Mouse (Mus musculus): ENCODE data around the gene Olfr610. TPM values are rescaled to one million over a fixed set of nuclear protein-coding genes. Genes with fewer than 3 reads are reported as not detected.
"Not testable (repeated sequence)": the region's sequence is repeated elsewhere in the genome, so short reads cannot be mapped to it uniquely, and the experiment has no call there.

Gene Olfr610
- not detected in 2 replicates for polyA plus RNA-seq (2012; ENCODE audit: insufficient read depth, insufficient read length, missing spikeins)

- Histone ChIP-seq H3K4me3 (ENCODE audit: insufficient read depth, low read depth, low read length) (no peak within 1 kb of the TSS), H3K27ac (replicated peaks; ENCODE audit: low read depth, low read length) (no peak within 1 kb of the TSS), H3K4me1 (ENCODE audit: control insufficient read depth, insufficient read depth, insufficient read length, low read length) (no peaks in the 10 kb centered on the region)
These were observed at the start of gene Olfr610 for GRCm38 (mm10) chr7:103512022-103512421. Gene Olfr610, minus strand, starts transcription at chr7:103512122.

GRCm38 (mm10) chr7:103555779-103556178 is 43.9 kb upstream of the Olfr610 start, which contains the start of gene Olfr615:
Gene Olfr615, plus strand, starts transcription at chr7:103556079.
- H3K4me3 ChIP-seq (ENCODE audit: insufficient read depth, low read depth, low read length): no peak within 1 kb of the TSS
- H3K27ac ChIP-seq (replicated peaks; ENCODE audit: low read depth, low read length): no peak within 1 kb of the TSS
- H3K4me1 ChIP-seq (ENCODE audit: control insufficient read depth, insufficient read depth, insufficient read length, low read length): no peaks in the 10 kb centered on the region

GRCm38 (mm10) chr7:103547774-103548173 is 35.9 kb upstream of the Olfr610 start, which contains the start of gene Olfr613:
Gene Olfr613, plus strand, starts transcription at chr7:103548074.
- Histone ChIP-seq H3K4me1 (ENCODE audit: control insufficient read depth, insufficient read depth, insufficient read length, low read length) (no peaks in the 10 kb centered on the region), H3K4me3 (ENCODE audit: insufficient read depth, low read depth, low read length) (no peak within 1 kb of the TSS), H3K27ac (replicated peaks; ENCODE audit: low read depth, low read length) (no peak within 1 kb of the TSS)

- not testable (repeated sequence) for H3K27ac ChIP-seq (replicated peaks; ENCODE audit: low read depth, low read length); H3K4me1 ChIP-seq (ENCODE audit: control insufficient read depth, insufficient read depth, insufficient read length, low read length); H3K4me3 ChIP-seq (ENCODE audit: insufficient read depth, low read depth, low read length)
These were observed 30.7 kb upstream of the Olfr610 start, which contains the start of gene Olfr612 for GRCm38 (mm10) chr7:103542617-103543016. Gene Olfr612, minus strand, starts transcription at chr7:103542717.

- not testable (repeated sequence) for H3K27ac ChIP-seq (replicated peaks; ENCODE audit: low read depth, low read length); H3K4me3 ChIP-seq (ENCODE audit: insufficient read depth, low read depth, low read length); H3K4me1 ChIP-seq (ENCODE audit: control insufficient read depth, insufficient read depth, insufficient read length, low read length)
These were observed 8.8 kb upstream of the Olfr610 start, which contains the start of gene Olfr611 for GRCm38 (mm10) chr7:103520746-103521145. Gene Olfr611, minus strand, starts transcription at chr7:103520846.

- H3K27ac ChIP-seq (replicated peaks; ENCODE audit: low read depth, low read length): no peak within 1 kb of the TSS
- H3K4me3 ChIP-seq (ENCODE audit: insufficient read depth, low read depth, low read length): no peak within 1 kb of the TSS
- H3K4me1 ChIP-seq (ENCODE audit: control insufficient read depth, insufficient read depth, insufficient read length, low read length): no peaks in the 10 kb centered on the region
These were observed 14.0 kb downstream of the Olfr610 start, which contains the start of gene Olfr609 for GRCm38 (mm10) chr7:103497962-103498361. Gene Olfr609, minus strand, starts transcription at chr7:103498062.

GRCm38 (mm10) chr7:103477106-103477505 is 34.8 kb downstream of the Olfr610 start:
- not testable (repeated sequence) for H3K27ac ChIP-seq (replicated peaks; ENCODE audit: low read depth, low read length); H3K4me1 ChIP-seq (ENCODE audit: control insufficient read depth, insufficient read depth, insufficient read length, low read length); H3K4me3 ChIP-seq (ENCODE audit: insufficient read depth, low read depth, low read length)

GRCm38 (mm10) chr7:103469577-103469976 is 42.3 kb downstream of the Olfr610 start, which contains the start of gene Olfr608:
Gene Olfr608, plus strand, starts transcription at chr7:103469877.
- H3K4me1 ChIP-seq (ENCODE audit: control insufficient read depth, insufficient read depth, insufficient read length, low read length): no peaks in the 10 kb centered on the region

GRCm38 (mm10) chr7:103460590-103460989 is 51.3 kb downstream of the Olfr610 start:
- Histone ChIP-seq H3K4me3 (ENCODE audit: insufficient read depth, low read depth, low read length) (no peak overlapping the region), H3K27ac (replicated peaks; ENCODE audit: low read depth, low read length) (no peak overlapping the region), H3K4me1 (ENCODE audit: control insufficient read depth, insufficient read depth, insufficient read length, low read length) (no peaks in the 10 kb centered on the region)

More at GRCm38 (mm10) chr7:103469577-103469976, 42.3 kb downstream of the Olfr610 start, which contains the start of gene Olfr608:
- Histone ChIP-seq H3K4me3 (ENCODE audit: insufficient read depth, low read depth, low read length) (no peak within 1 kb of the TSS), H3K27ac (replicated peaks; ENCODE audit: low read depth, low read length) (no peak within 1 kb of the TSS)

Other genes starting within 250 kb of the Olfr610 start
- gene Olfr596, start 206.5 kb downstream of the Olfr610 start, polyA plus RNA-seq (2012; ENCODE audit: insufficient read depth, insufficient read length, missing spikeins): not detected in 2 replicates
- gene Olfr597, start 195.8 kb downstream of the Olfr610 start, polyA plus RNA-seq (2012; ENCODE audit: insufficient read depth, insufficient read length, missing spikeins): not detected in 2 replicates
- gene Olfr598, start 188.6 kb downstream of the Olfr610 start, polyA plus RNA-seq (2012; ENCODE audit: insufficient read depth, insufficient read length, missing spikeins): not detected in 2 replicates
- gene Olfr599, start 176.2 kb downstream of the Olfr610 start, polyA plus RNA-seq (2012; ENCODE audit: insufficient read depth, insufficient read length, missing spikeins): not detected in 2 replicates
- not detected in 2 replicates for gene Olfr600, start 162.5 kb downstream of the Olfr610 start, polyA plus RNA-seq (2012; ENCODE audit: insufficient read depth, insufficient read length, missing spikeins)
- gene Olfr601, start 149.5 kb downstream of the Olfr610 start, polyA plus RNA-seq (2012; ENCODE audit: insufficient read depth, insufficient read length, missing spikeins): not detected in 2 replicates
- gene Olfr603, start 125.9 kb downstream of the Olfr610 start, polyA plus RNA-seq (2012; ENCODE audit: insufficient read depth, insufficient read length, missing spikeins): not detected in 2 replicates
- gene Usp17lc, start 97.0 kb downstream of the Olfr610 start, polyA plus RNA-seq (2012; ENCODE audit: insufficient read depth, insufficient read length, missing spikeins): not detected in 2 replicates
- not detected in 2 replicates for gene Olfr605, start 66.7 kb downstream of the Olfr610 start, polyA plus RNA-seq (2012; ENCODE audit: insufficient read depth, insufficient read length, missing spikeins)
- not detected in 2 replicates for gene Olfr606, start 63.1 kb downstream of the Olfr610 start, polyA plus RNA-seq (2012; ENCODE audit: insufficient read depth, insufficient read length, missing spikeins)
- not detected in 2 replicates for gene Olfr607, start 48.0 kb downstream of the Olfr610 start, polyA plus RNA-seq (2012; ENCODE audit: insufficient read depth, insufficient read length, missing spikeins)
- not detected in 2 replicates for gene Olfr608, start 42.2 kb downstream of the Olfr610 start, polyA plus RNA-seq (2012; ENCODE audit: insufficient read depth, insufficient read length, missing spikeins)
- gene Olfr609, start 14.1 kb downstream of the Olfr610 start, polyA plus RNA-seq (2012; ENCODE audit: insufficient read depth, insufficient read length, missing spikeins): not detected in 2 replicates
- not detected in 2 replicates for gene Olfr611, start 8.7 kb upstream of the Olfr610 start, polyA plus RNA-seq (2012; ENCODE audit: insufficient read depth, insufficient read length, missing spikeins)
- not detected in 2 replicates for gene Olfr612, start 30.6 kb upstream of the Olfr610 start, polyA plus RNA-seq (2012; ENCODE audit: insufficient read depth, insufficient read length, missing spikeins)
- not detected in 2 replicates for gene Olfr613, start 36.0 kb upstream of the Olfr610 start, polyA plus RNA-seq (2012; ENCODE audit: insufficient read depth, insufficient read length, missing spikeins)
- gene Olfr615, start 44.0 kb upstream of the Olfr610 start, polyA plus RNA-seq (2012; ENCODE audit: insufficient read depth, insufficient read length, missing spikeins): not detected in 2 replicates
- gene Olfr616, start 57.0 kb upstream of the Olfr610 start, polyA plus RNA-seq (2012; ENCODE audit: insufficient read depth, insufficient read length, missing spikeins): not detected in 2 replicates
- gene Olfr617, start 60.9 kb upstream of the Olfr610 start, polyA plus RNA-seq (2012; ENCODE audit: insufficient read depth, insufficient read length, missing spikeins): not detected in 2 replicates
- not detected in 2 replicates for gene Olfr618, start 78.0 kb upstream of the Olfr610 start, polyA plus RNA-seq (2012; ENCODE audit: insufficient read depth, insufficient read length, missing spikeins)
- not detected in 2 replicates for gene Olfr619, start 88.5 kb upstream of the Olfr610 start, polyA plus RNA-seq (2012; ENCODE audit: insufficient read depth, insufficient read length, missing spikeins)
- not detected in 2 replicates for gene Olfr620, start 100.4 kb upstream of the Olfr610 start, polyA plus RNA-seq (2012; ENCODE audit: insufficient read depth, insufficient read length, missing spikeins)
- gene Olfr622, start 130.6 kb upstream of the Olfr610 start, polyA plus RNA-seq (2012; ENCODE audit: insufficient read depth, insufficient read length, missing spikeins): not detected in 2 replicates
- not detected in 2 replicates for gene Olfr623, start 151.6 kb upstream of the Olfr610 start, polyA plus RNA-seq (2012; ENCODE audit: insufficient read depth, insufficient read length, missing spikeins)
- gene Olfr624, start 159.1 kb upstream of the Olfr610 start, polyA plus RNA-seq (2012; ENCODE audit: insufficient read depth, insufficient read length, missing spikeins): not detected in 2 replicates
- not detected in 2 replicates for gene Olfr625-ps1, start 170.6 kb upstream of the Olfr610 start, polyA plus RNA-seq (2012; ENCODE audit: insufficient read depth, insufficient read length, missing spikeins)
- not detected in 2 replicates for gene Olfr243, start 202.5 kb upstream of the Olfr610 start, polyA plus RNA-seq (2012; ENCODE audit: insufficient read depth, insufficient read length, missing spikeins)
- not detected in 2 replicates for gene Olfr628, start 218.3 kb upstream of the Olfr610 start, polyA plus RNA-seq (2012; ENCODE audit: insufficient read depth, insufficient read length, missing spikeins)
- gene Olfr629, start 232.8 kb upstream of the Olfr610 start, polyA plus RNA-seq (2012; ENCODE audit: insufficient read depth, insufficient read length, missing spikeins): not detected in 2 replicates
- gene Olfr630, start 245.2 kb upstream of the Olfr610 start, polyA plus RNA-seq (2012; ENCODE audit: insufficient read depth, insufficient read length, missing spikeins): not detected in 2 replicates

All from brown adipose tissue, adult 24 weeks (tissue).